Mouse (Mus musculus): ENCODE results near the gene Mgarp.
A peak's percentile ranks its signal among the peaks of the same experiment; 100 is the strongest.
"Not testable (repeated sequence)": the region's sequence is repeated elsewhere in the genome, so short reads cannot be mapped to it uniquely, and the experiment has no call there.

Mgarp gene

GRCm38 (mm10) chr3:51397700-51398299 lies 1.3 kb upstream of the Mgarp start:
- no peak for DNase-seq (ENCODE audit: low spot score in 2 of 2)

GRCm38 (mm10) chr3:51395461-51396145 lies 935 bp downstream of the Mgarp start:
- no peak for DNase-seq (ENCODE audit: low spot score in 2 of 2)

- no peak for DNase-seq (ENCODE audit: low spot score in 2 of 2)
Measured at GRCm38 (mm10) chr3:51394881-51395280, 1.7 kb downstream of the Mgarp start.

- no peak for DNase-seq (ENCODE audit: low spot score in 2 of 2)
Measured at GRCm38 (mm10) chr3:51393651-51394050, 2.9 kb downstream of the Mgarp start.

GRCm38 (mm10) chr3:51393018-51393417 lies 3.5 kb downstream of the Mgarp start:
- DNase-seq (ENCODE audit: low spot score in 2 of 2): not testable (repeated sequence)

GRCm38 (mm10) chr3:51391591-51391990 lies 4.9 kb downstream of the Mgarp start:
- DNase-seq (ENCODE audit: low spot score in 2 of 2): no peak

GRCm38 (mm10) chr3:51391095-51391494 lies 5.4 kb downstream of the Mgarp start:
- no peak for DNase-seq (ENCODE audit: low spot score in 2 of 2)

- no peak for DNase-seq (ENCODE audit: low spot score in 2 of 2)
Measured at GRCm38 (mm10) chr3:51388904-51389303, 7.6 kb downstream of the Mgarp start.

GRCm38 (mm10) chr3:51387868-51388381 lies 8.6 kb downstream of the Mgarp start:
- no peak for DNase-seq (ENCODE audit: low spot score in 2 of 2)

GRCm38 (mm10) chr3:51387134-51387451 lies 9.4 kb downstream of the Mgarp start:
- DNase-seq (ENCODE audit: low spot score in 2 of 2): no peak

GRCm38 (mm10) chr3:51386441-51387133 lies 10.0 kb downstream of the Mgarp start:
- DNase-seq (ENCODE audit: low spot score in 2 of 2): no peak

- no peak for DNase-seq (ENCODE audit: low spot score in 2 of 2)
Measured at GRCm38 (mm10) chr3:51383409-51383808, 13.1 kb downstream of the Mgarp start.

GRCm38 (mm10) chr3:51380660-51381014 lies 15.9 kb downstream of the Mgarp start:
- DNase-seq (ENCODE audit: low spot score in 2 of 2): no peak

- no peak for DNase-seq (ENCODE audit: low spot score in 2 of 2)
Measured at GRCm38 (mm10) chr3:51379786-51380659, 16.5 kb downstream of the Mgarp start.

- DNase-seq (ENCODE audit: low spot score in 2 of 2): no peak
Measured at GRCm38 (mm10) chr3:51378665-51378946, 17.9 kb downstream of the Mgarp start.

GRCm38 (mm10) chr3:51377878-51378664 lies 18.5 kb downstream of the Mgarp start:
- DNase-seq (ENCODE audit: low spot score in 2 of 2): no peak

- DNase-seq (ENCODE audit: low spot score in 2 of 2): peak; percentile 17 to 56
Measured at GRCm38 (mm10) chr3:51375307-51376265, 21.0 kb downstream of the Mgarp start.

- DNase-seq (ENCODE audit: low spot score in 2 of 2): no peak
Measured at GRCm38 (mm10) chr3:51373544-51373943, 23.0 kb downstream of the Mgarp start.

- no peak for DNase-seq (ENCODE audit: low spot score in 2 of 2)
Measured at GRCm38 (mm10) chr3:51372883-51373282, 23.7 kb downstream of the Mgarp start.

- DNase-seq (ENCODE audit: low spot score in 2 of 2): no peak
Measured at GRCm38 (mm10) chr3:51371826-51372225, 24.7 kb downstream of the Mgarp start.
